Mouse (Mus musculus): Measurements from ENCODE around the gene Tmprss7. TPM values are rescaled to one million over a fixed set of nuclear protein-coding genes. Genes with fewer than 3 reads are reported as not detected.

Gene Tmprss7
- total RNA-seq, 4 experiments from 2014 or later = not detected

GRCm38 (mm10) chr16:45630347-45630960 lies 63.0 kb downstream of the Tmprss7 start:
- peak in 1 of 2 experiments; percentile 15 for DNase-seq (ENCODE audit: low spot score in 2 of 2)

- DNase-seq (ENCODE audit: low spot score in 2 of 2) = no peak
These were observed 63.9 kb downstream of the Tmprss7 start for GRCm38 (mm10) chr16:45629497-45630105.

GRCm38 (mm10) chr16:45625342-45625741 lies 68.1 kb downstream of the Tmprss7 start:
- no peak for DNase-seq (ENCODE audit: low spot score in 2 of 2)

- no peak for DNase-seq (ENCODE audit: low spot score in 2 of 2)
These were observed 68.7 kb downstream of the Tmprss7 start for GRCm38 (mm10) chr16:45624791-45625190.

GRCm38 (mm10) chr16:45623230-45623629 lies 70.2 kb downstream of the Tmprss7 start:
- no peak for DNase-seq (ENCODE audit: low spot score in 2 of 2)

- DNase-seq (ENCODE audit: low spot score in 2 of 2) = no peak
These were observed 73.6 kb downstream of the Tmprss7 start for GRCm38 (mm10) chr16:45619751-45620375.

- DNase-seq (ENCODE audit: low spot score in 2 of 2) = no peak
These were observed 77.5 kb downstream of the Tmprss7 start for GRCm38 (mm10) chr16:45615944-45616343.

GRCm38 (mm10) chr16:45613247-45613646 lies 80.2 kb downstream of the Tmprss7 start:
- DNase-seq (ENCODE audit: low spot score in 2 of 2) = no peak

- DNase-seq (ENCODE audit: low spot score in 2 of 2) = no peak
These were observed 83.2 kb downstream of the Tmprss7 start, which contains the start of gene Gcsam for GRCm38 (mm10) chr16:45610267-45610666. Gene Gcsam (plus strand): TSS chr16:45610380.

GRCm38 (mm10) chr16:45609300-45609699 lies 84.2 kb downstream of the Tmprss7 start:
- no peak for DNase-seq (ENCODE audit: low spot score in 2 of 2)

- no peak for DNase-seq (ENCODE audit: low spot score in 2 of 2)
These were observed 84.9 kb downstream of the Tmprss7 start for GRCm38 (mm10) chr16:45608481-45608954.

Other genes starting within 250 kb of the Tmprss7 start
- gene Gm609, start 200.7 kb downstream of the Tmprss7 start, total RNA-seq (2022) = under 1 TPM in 2 of 4 experiments, not detected in 2; 0.19 to 0.22 TPM
- not detected for gene Gm17783, start 161.6 kb downstream of the Tmprss7 start, total RNA-seq (2022)
- gene Slc9c1, start 158.3 kb downstream of the Tmprss7 start, total RNA-seq (2022) = not detected
- not detected for gene Gcsam, start 83.3 kb downstream of the Tmprss7 start, total RNA-seq (2022)
- not detected for gene BC016579, start 39.6 kb downstream of the Tmprss7 start, total RNA-seq (2022)
- under 1 TPM; 0.38 to 0.75 (median 0.65) TPM for gene Tagln3, start 30.9 kb upstream of the Tmprss7 start, total RNA-seq (2022)
- 10 to 100 TPM; 11.1 to 14.1 (median 13.0) TPM for gene Abhd10, start 49.3 kb upstream of the Tmprss7 start, total RNA-seq (2022)